Mouse (Mus musculus) CD4-positive, CD25-positive, alpha-beta regulatory T cell, adult 4 months (primary cell): ENCODE measurements around the gene Tecr. TPM values are rescaled to one million over a fixed set of nuclear protein-coding genes. Genes with fewer than 3 reads are reported as not detected.

Experiments used
- ATAC-seq: one replicate; pipeline ENCODE4 v1.8.0; 2017
- polyA plus RNA-seq, 2 experiments: library from polyadenylated mRNA; unstranded; fragments of 100-300 nt; shearing (Covaris generic); gene quantifications; one replicate each; pipeline ENCODE4 v1.2.1; 2017

Gene Tecr
- polyA plus RNA-seq, 2 experiments from 2014 or later: 408 to 507 TPM

DNA sequence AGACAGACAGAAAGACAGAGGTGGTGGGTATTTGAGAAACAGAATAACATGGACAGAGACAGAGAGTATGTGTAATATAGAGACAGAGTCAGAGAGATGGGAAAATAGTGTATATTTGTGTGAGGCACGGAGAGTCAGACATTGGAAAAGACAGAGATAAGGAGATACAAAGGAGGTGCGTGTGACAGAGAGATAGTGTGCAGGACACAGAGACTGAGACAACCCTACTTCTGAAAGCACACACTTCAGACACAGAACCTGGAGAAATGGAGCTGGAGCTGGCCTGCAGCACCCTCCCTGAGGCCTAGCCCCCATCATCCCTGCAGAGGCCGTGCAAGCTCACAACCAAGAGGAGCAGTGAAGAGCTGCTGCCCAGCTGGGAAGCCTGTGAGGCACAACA, 45.1 kb downstream of the Tecr start:
- ATAC-seq: no peak

DNA sequence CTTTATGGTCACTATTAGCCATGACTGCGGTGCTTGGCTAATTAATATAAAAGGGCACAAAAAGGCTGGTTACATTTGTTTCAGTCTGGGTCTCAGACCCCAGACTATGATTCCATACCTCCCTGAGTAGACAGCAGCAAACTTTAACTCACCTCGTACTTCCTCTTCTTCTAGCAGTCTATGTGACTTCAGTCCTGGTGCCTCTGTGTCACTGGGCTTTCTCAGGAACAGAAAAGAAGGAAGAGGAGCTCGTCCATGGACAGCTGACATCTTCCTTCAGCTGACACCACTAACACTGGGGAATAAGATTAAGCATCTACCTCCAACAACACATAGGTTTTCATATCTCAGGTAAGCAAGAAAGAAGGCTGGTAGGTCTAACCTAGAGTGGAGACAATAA, 72.0 kb downstream of the Tecr start, which contains the start of gene Olfr370:
Gene Olfr370 (plus strand): TSS at position 45 of the 400 bp plus-strand sequence.
- no peak for ATAC-seq

DNA sequence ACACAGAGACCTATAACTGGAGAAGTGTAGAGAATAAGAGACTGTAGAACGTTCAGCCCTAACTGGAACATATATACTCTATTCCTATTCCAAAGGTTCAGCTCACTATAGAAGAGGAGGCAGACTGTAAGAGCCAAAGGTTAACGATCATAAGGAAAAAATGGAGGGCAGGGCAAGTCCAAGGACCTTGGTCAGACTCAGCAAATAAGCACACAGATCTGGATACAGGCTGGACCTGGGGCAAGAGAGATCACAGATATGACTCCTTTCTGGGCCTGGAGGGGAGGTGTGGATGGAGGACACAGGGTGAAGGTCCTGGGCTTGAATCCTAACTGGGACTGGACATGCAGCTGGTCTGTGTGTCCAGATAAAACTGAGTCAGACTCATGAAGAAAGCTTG, 73.0 kb downstream of the Tecr start:
- ATAC-seq: no peak

Other genes with a start within 250 kb of the Tecr start
- not detected for gene Clgn, start 218.1 kb downstream of the Tecr start, polyA plus RNA-seq
- gene Scoc, start 149.6 kb downstream of the Tecr start, polyA plus RNA-seq: 10 to 100 TPM; 28.3 to 38.3 TPM
- under 1 TPM in 1 of 2 experiments, not detected in 1; 0.07 TPM for gene Olfr370, start 72.2 kb downstream of the Tecr start, polyA plus RNA-seq
- 100 to 1,000 TPM; 277 to 291 TPM for gene Ndufb7, start 41.3 kb downstream of the Tecr start, polyA plus RNA-seq
- 10 to 100 TPM; 44.9 to 62.3 TPM for gene Dnajb1, start 222 bp upstream of the Tecr start, polyA plus RNA-seq
- 10 to 100 TPM; 14.8 to 21.9 TPM for gene Gipc1, start 44.7 kb upstream of the Tecr start, polyA plus RNA-seq
- 1 to 10 TPM; 1.2 TPM for gene Ptger1, start 58.7 kb upstream of the Tecr start, polyA plus RNA-seq
- 10 to 100 TPM; 21.0 to 25.9 TPM for gene Pkn1, start 91.2 kb upstream of the Tecr start, polyA plus RNA-seq
- gene Ddx39, start 107.2 kb upstream of the Tecr start, polyA plus RNA-seq: 100 to 1,000 TPM; 153 to 208 TPM
- 100 to 1,000 TPM; 199 to 267 TPM for gene Adgre5, start 133.4 kb upstream of the Tecr start, polyA plus RNA-seq